Comparison of ENCODE assay signal across 15 mouse cellular contexts in genomic region chr6:85701943-85702342, GRCm38 (mm10). TPM values are rescaled to one million over a fixed set of nuclear protein-coding genes. Genes with fewer than 3 reads are reported as not detected.
DNase-seq lines count a peak whose midpoint lies in the region; ATAC-seq lines count a peak whose summit lies in the region.
"Not testable (repeated sequence)": the region's sequence is repeated elsewhere in the genome, so short reads cannot be mapped to it uniquely, and the experiment has no call there.
"Had no signal": no experiment of that assay in that cellular context is flagged by ENCODE, and none has a peak within 500 bp of the region (broad histone marks: within the 10 kb centered on the region; RNA-seq: fewer than 3 reads in every experiment).

No protein-coding gene starts in this region.

- not testable (repeated sequence) for H3K27me3 ChIP-seq in lung, embryonic 15.5 days

- peak; percentile 18 to 28 for DNase-seq in adrenal gland, adult 18-20 months (ENCODE audit: low spot score in 2 of 2)
- DNase-seq in cerebellum, adult 9-11 months, result peak; percentile 3
- DNase-seq in gastrocnemius, postnatal 36 days, result peak; percentile 7 to 34
- peak; percentile 32 for DNase-seq in heart, postnatal 14 days
- peak; percentile 75 for DNase-seq in kidney, adult 9 months
- peak; percentile 20 for DNase-seq in ovary, postnatal 36 days (ENCODE audit: low spot score)

- WGBS in lung, embryonic 15.5 days, result 48% methylated on average over 2 of the region's 4 CpGs

- not testable (repeated sequence) for H3K4me1 ChIP-seq in lung, embryonic 15.5 days

- peak; percentile 49; the same call in 1 of the 2 replicates for ATAC-seq in lung, embryonic 15.5 days (ENCODE audit: borderline replicate concordance, extremely low read depth, low FRiP score, low TSS enrichment)

- H3K4me2 ChIP-seq in lung, embryonic 15.5 days, result not testable (repeated sequence)

- not testable (repeated sequence) for H3K9me3 ChIP-seq in lung, embryonic 15.5 days

- intact Hi-C loops in gastrocnemius, postnatal 36 days (cut with DNase I); heart, postnatal 14 days (cut with DNase I): not testable (repeated sequence)

- not testable (repeated sequence) for H3K27ac ChIP-seq in lung, embryonic 15.5 days

- H3K36me3 ChIP-seq in lung, embryonic 15.5 days, result not testable (repeated sequence)

- not testable (repeated sequence) for H3K4me3 ChIP-seq in lung, embryonic 15.5 days

- H3K9ac ChIP-seq in lung, embryonic 15.5 days, result not testable (repeated sequence)

RNA-seq across cellular contexts. Expression of gene Nat8f7, which starts 11.1 kb away (rescaled TPM):
- 1 to 10 TPM; 3.0 to 3.3 TPM for total RNA-seq in adrenal gland, adult 18-20 months (2021)
- not detected for total RNA-seq in gastrocnemius, postnatal 36 days (2021)
- total RNA-seq in heart, postnatal 14 days (2021), result not detected
- not detected in 2 replicates for polyA plus RNA-seq in lung, embryonic 15.5 days (2015; fragmentation: Nextera tagmentation; extraction: Ambion mirVana)
- total RNA-seq: G1E had no signal
- polyA plus RNA-seq: embryonic facial prominence, embryonic 14.5 days; forebrain, embryonic 12.5 days; G1E; heart, embryonic 13.5 days; intestine, embryonic 16.5 days; limb, embryonic 11.5 days; liver, embryonic 14.5 days; midbrain, embryonic 16.5 days had no signal

Comparison
In these comparisons a context has a peak if more than half of its experiments do, and no peak if none do; other contexts are left out.
1. DNase-seq: peak in every context shown above with its lines; median percentile 75 in kidney, adult 9 months; 32 in heart, postnatal 14 days; 23 in adrenal gland, adult 18-20 months; 20 in gastrocnemius, postnatal 36 days; 20 in ovary, postnatal 36 days; 3 in cerebellum, adult 9-11 months.